8 mouse cellular contexts compared by ENCODE assay signal in the genomic region with DNA sequence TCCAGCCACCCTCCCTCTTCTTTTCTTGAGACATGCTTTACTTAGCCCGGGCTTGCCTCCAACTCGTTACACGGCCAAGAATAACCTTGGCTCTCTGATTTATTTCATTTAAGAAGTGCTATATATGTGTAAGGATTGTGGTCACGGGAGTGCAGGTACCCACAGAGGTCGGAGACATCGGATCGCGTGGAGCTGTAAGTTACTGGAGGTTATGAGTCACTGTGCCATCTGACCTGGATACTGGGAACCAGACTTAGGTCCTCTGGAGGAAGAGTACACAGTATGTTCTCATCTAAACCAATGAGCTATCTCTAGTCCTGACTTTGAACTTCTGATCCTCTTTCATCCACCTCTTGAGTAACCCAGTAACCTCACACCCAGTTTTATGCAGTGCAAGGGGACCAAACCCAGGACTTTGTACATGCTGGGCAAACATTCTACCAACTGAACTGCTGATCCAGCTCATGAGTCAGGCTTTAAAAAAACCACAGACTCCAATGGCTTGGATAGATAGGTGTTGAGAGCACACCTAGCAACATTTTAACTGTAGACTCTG. TPM values are rescaled to one million over a fixed set of nuclear protein-coding genes. Genes with fewer than 3 reads are reported as not detected.
DNase-seq lines count a peak whose midpoint lies in the region; ATAC-seq and TF ChIP-seq lines count a peak whose summit lies in the region.

No protein-coding gene starts in this region.

- H3K4me2 ChIP-seq in heart, postnatal 0 days (ENCODE audit: low read depth, low read length), result no peak overlapping the region
- peak overlapping the region; percentile 48 for H3K4me2 ChIP-seq in CH12.LX (ENCODE audit: insufficient read depth, low read depth, poor library complexity, severe bottlenecking)
- H3K4me2 ChIP-seq in liver, embryonic 12.5 days, result 0 out of 2 replicates have a peak overlapping the region, but pooled peaks have one; percentile 16

- TF ChIP-seq CTCF in heart, postnatal 0 days (IDR thresholded peaks at IDR 0.05; ENCODE audit: low read depth), result no peak
- no peak for TF ChIP-seq CTCF in CH12.LX (conservative IDR thresholded peaks at IDR 0.05 in 1 of 2, IDR thresholded peaks at IDR 0.05 in 1 of 2; ENCODE audit: low read depth in 2 of 2, low read length in 2 of 2)

- no peaks in the 10 kb centered on the region for H3K9me3 ChIP-seq in heart, postnatal 0 days (replicated peaks; ENCODE audit: control insufficient read depth, low read length)
- no peaks in the 10 kb centered on the region for H3K9me3 ChIP-seq in CH12.LX (replicated peaks; ENCODE audit: low read length)
- H3K9me3 ChIP-seq in liver, embryonic 12.5 days (replicated peaks), result no peaks in the 10 kb centered on the region

- ATAC-seq in heart, postnatal 0 days (ENCODE audit: insufficient read depth, low read depth), result no peak
- peak; percentile 62 for ATAC-seq in liver, embryonic 12.5 days
- no peak for ATAC-seq in monocyte, adult 5-6 weeks (replicated peaks; ENCODE audit: insufficient number of reproducible peaks, low FRiP score, low TSS enrichment, poor library complexity, severe bottlenecking)

- H3K27me3 ChIP-seq in heart, postnatal 0 days (ENCODE audit: control insufficient read depth, insufficient read depth, low read length), result no peaks in the 10 kb centered on the region
- no peaks in the 10 kb centered on the region for H3K27me3 ChIP-seq in CH12.LX (replicated peaks)
- no peaks in the 10 kb centered on the region for H3K27me3 ChIP-seq in liver, embryonic 12.5 days (replicated peaks)

- in situ Hi-C loops in CH12.LX (cut with MboI; ENCODE audit: low pct_ligation_motif_present, low pct_unique_long_range_greater_than_20kb, low sequenced_read_pairs), result no loop called here

- dilution Hi-C loops in CH12.LX (cut with MboI; ENCODE audit: extremely low pct_ligation_motif_present, extremely low pct_unique_long_range_greater_than_20kb, low sequenced_read_pairs), result no loop called here

- H3K4me3 ChIP-seq in heart, postnatal 0 days (ENCODE audit: low read depth, low read length), result no peak overlapping the region
- H3K4me3 ChIP-seq in CH12.LX (replicated peaks in 1 of 3; ENCODE audit: low read depth in 2 of 3, low read length in 2 of 3, poor library complexity in 1 of 3), result no peak overlapping the region
- no peak overlapping the region for H3K4me3 ChIP-seq in liver, embryonic 12.5 days

- H3K9ac ChIP-seq in heart, postnatal 0 days (replicated peaks; ENCODE audit: low read depth, low read length), result no peak overlapping the region
- H3K9ac ChIP-seq in CH12.LX (ENCODE audit: insufficient read depth, low read depth), result peak overlapping the region; percentile 27; the same call in 1 of the 2 replicates
- H3K9ac ChIP-seq in liver, embryonic 12.5 days, result no peak overlapping the region

- no peak for TF ChIP-seq EP300 in heart, postnatal 0 days (IDR thresholded peaks at IDR 0.05; ENCODE audit: low read depth)
- TF ChIP-seq EP300 in CH12.LX (IDR thresholded peaks at IDR 0.05; ENCODE audit: low read length), result no peak

- H3K79me2 ChIP-seq in CH12.LX (replicated peaks; ENCODE audit: control insufficient read depth, extremely low read depth, insufficient read depth, poor library complexity, severe bottlenecking), result no peaks in the 10 kb centered on the region

- no peak for TF ChIP-seq POLR2A in CH12.LX (IDR thresholded peaks at IDR 0.05; ENCODE audit: low read depth, low read length)

- H3K27ac ChIP-seq in heart, postnatal 0 days (ENCODE audit: low read depth), result peak overlapping the region; percentile 71
- H3K27ac ChIP-seq in CH12.LX (ENCODE audit: insufficient read depth, low read depth), result peak overlapping the region; percentile 62
- peak overlapping the region; percentile 74 for H3K27ac ChIP-seq in liver, embryonic 12.5 days

- TF ChIP-seq RAD21 in CH12.LX (IDR thresholded peaks at IDR 0.05; ENCODE audit: low read depth, low read length), result no peak

- no peak for DNase-seq in heart, postnatal 0 days (ENCODE audit: low spot score)
- DNase-seq in heart, postnatal 14 days, result no peak
- no peak for DNase-seq in CH12.LX (ENCODE audit: extremely low read depth)
- peak; percentile 92 for DNase-seq in gonadal fat pad, adult 2 months (ENCODE audit: low read depth)
- DNase-seq in layer of hippocampus, postnatal 14 days (ENCODE audit: low spot score in 2 of 2), result no peak
- DNase-seq in gastrocnemius, postnatal 4 days (ENCODE audit: low spot score in 2 of 2), result no peak

- intact Hi-C loops in heart, postnatal 14 days (cut with DNase I), result no loop called here

- peaks cover 36% of the 10 kb centered on the region for H3K4me1 ChIP-seq in heart, postnatal 0 days (ENCODE audit: control insufficient read depth, insufficient read depth)
- peaks cover 22 to 54% of the 10 kb centered on the region in 2 experiments for H3K4me1 ChIP-seq in CH12.LX (ENCODE audit: control insufficient read depth in 1 of 2, insufficient read depth in 2 of 2)
- H3K4me1 ChIP-seq in liver, embryonic 12.5 days, result peaks cover 48% of the 10 kb centered on the region

- 65% methylated on average over 8 of the region's 8 CpGs for WGBS in heart, postnatal 0 days
- whole genome bisulfite sequencing in liver, embryonic 12.5 days (ENCODE audit: insufficient replicate concordance), result 82% methylated on average over 8 of the region's 8 CpGs

- no peaks in the 10 kb centered on the region for H3K36me3 ChIP-seq in heart, postnatal 0 days (replicated peaks; ENCODE audit: control insufficient read depth, insufficient read depth, low read length)
- no peaks in the 10 kb centered on the region for H3K36me3 ChIP-seq in CH12.LX (replicated peaks in 1 of 2; ENCODE audit: control insufficient read depth in 1 of 2, insufficient read depth in 1 of 2, low read length in 1 of 2)
- no peaks in the 10 kb centered on the region for H3K36me3 ChIP-seq in liver, embryonic 12.5 days

TF ChIP-seq in CH12.LX, 34 proteins besides CTCF, POLR2A, EP300 and RAD21:
- no peak for TF ChIP-seq USF1 (IDR thresholded peaks at IDR 0.05; ENCODE audit: low read depth, low read length)
- no peak for TF ChIP-seq TBP (conservative IDR thresholded peaks at IDR 0.05; ENCODE audit: low read depth, low read length)
- TF ChIP-seq ELF1 (IDR thresholded peaks at IDR 0.05; ENCODE audit: low read depth, low read length), result no peak
- TF ChIP-seq BHLHE40 (IDR thresholded peaks at IDR 0.05; ENCODE audit: low read depth, low read length), result peak; percentile 7; the same call in 1 of the 2 replicates

RNA-seq across cellular contexts. Expression of gene Chd2, which starts 46.8 kb away (rescaled TPM):
- 43.0 and 65.5 TPM in 2 replicates for total RNA-seq in heart, postnatal 0 days (2014; rRNA removed; ENCODE audit: low replicate concordance)
- polyA plus RNA-seq in heart, postnatal 0 days (2015; fragmentation: Nextera tagmentation; extraction: Ambion mirVana), result 31.1 and 32.2 TPM in 2 replicates
- 10 to 100 TPM; 46.4 to 56.0 TPM for total RNA-seq in heart, postnatal 14 days (2021)
- total RNA-seq in CH12.LX (2012; rRNA removed) (21.4 and 30.9 TPM in 2 replicates), CH12.LX (2014; rRNA removed) (18.2 and 23.2 TPM in 2 replicates)
- 39.3 and 42.8 TPM in 2 replicates for polyA plus RNA-seq in CH12.LX (2012; ENCODE audit: insufficient read length, low read depth)
- 32.7 and 43.7 TPM in 2 replicates for polyA plus RNA-seq in gonadal fat pad, adult 2 months (2012; rRNA removed)
- 26.2 and 28.9 TPM in 2 replicates for polyA plus RNA-seq in liver, embryonic 12.5 days (2016; fragmentation: Nextera tagmentation; extraction: Ambion mirVana)
- 10 to 100 TPM; 47.2 to 49.8 TPM for total RNA-seq in layer of hippocampus, postnatal 14 days (2021)
- 10 to 100 TPM; 54.1 to 72.1 TPM for total RNA-seq in gastrocnemius, postnatal 4 days (2021)
- 241 to 361 TPM (median 252 TPM) in 3 replicates for total RNA-seq in monocyte, adult 5-6 weeks (2017)
